Mouse (Mus musculus): Measurements from ENCODE around the gene Cacng8. TPM values are rescaled to one million over a fixed set of nuclear protein-coding genes. Genes with fewer than 3 reads are reported as not detected.

Cacng8 gene
- total RNA-seq, 2 experiments from 2014 or later, result not detected

GRCm38 (mm10) chr7:3457841-3458217, 67.3 kb downstream of the Cacng8 start:
- intact Hi-C loops (cut with DNase I; ENCODE audit: low total_unique reads), result no loop called here
- no peak for DNase-seq

- no peak for DNase-seq
- intact Hi-C loops (cut with DNase I; ENCODE audit: low total_unique reads), result no loop called here
These were observed 69.8 kb downstream of the Cacng8 start for GRCm38 (mm10) chr7:3460261-3460660.

- DNase-seq, result no peak
- intact Hi-C loops (cut with DNase I; ENCODE audit: low total_unique reads), result no loop called here
These were observed 72.8 kb downstream of the Cacng8 start for GRCm38 (mm10) chr7:3463306-3463705.

Small RNA genes within 50 kb of the gene (microRNA-seq; reads per million reads assigned to microRNA genes)
- gene Gm23450, result 1.5 to 2.2 reads per million in 2 experiments

Other genes with a start within 250 kb of the Cacng8 start
- gene AU018091, start 221.5 kb upstream of the Cacng8 start, total RNA-seq (2021), result not detected
- gene Nlrp12, start 140.9 kb upstream of the Cacng8 start, total RNA-seq (2021), result not detected
- 10 to 100 TPM; 65.0 to 76.7 TPM for gene Myadm, start 101.6 kb upstream of the Cacng8 start, total RNA-seq (2021)
- 1 to 10 TPM; 2.1 to 2.3 TPM for gene Prkcg, start 101.5 kb upstream of the Cacng8 start, total RNA-seq (2021)
- 1 to 10 TPM; 5.9 to 6.7 TPM for gene Cacng7, start 57.7 kb upstream of the Cacng8 start, total RNA-seq (2021)
- 10 to 100 TPM; 79.3 to 91.5 TPM for gene Cacng6, start 33.5 kb downstream of the Cacng8 start, total RNA-seq (2021)
- under 1 TPM in 1 of 2 experiments, not detected in 1; 0.12 TPM for gene Tarm1, start 111.9 kb downstream of the Cacng8 start, total RNA-seq (2021)
- gene Oscar, start 225.5 kb downstream of the Cacng8 start, total RNA-seq (2021), result under 1 TPM in 1 of 2 experiments, not detected in 1; 0.13 TPM
- gene Ndufa3, start 226.7 kb downstream of the Cacng8 start, total RNA-seq (2021), result 100 to 1,000 TPM; 731 to 849 TPM
- gene Tfpt, start 239.2 kb downstream of the Cacng8 start, total RNA-seq (2021), result 10 to 100 TPM; 11.5 to 14.6 TPM
- 10 to 100 TPM; 24.7 to 27.4 TPM for gene Prpf31, start 239.3 kb downstream of the Cacng8 start, total RNA-seq (2021)

All from gastrocnemius, postnatal 14 days (tissue).